Mouse (Mus musculus) thymus, adult 2 months (tissue): ENCODE data around the gene Vangl2. TPM values are rescaled to one million over a fixed set of nuclear protein-coding genes. Genes with fewer than 3 reads are reported as not detected.

Experiments used
- DNase-seq: peaks from one replicate; pipeline ENCODE4 v3.0.0; 2021
- H3K27ac ChIP-seq: fragments of 200-500 bp; 2 replicates; pipeline ENCODE4 v1.5.1; 2012; ENCODE audit warnings: low read length, control low read depth; ENCODE audit not compliant: control insufficient read depth, insufficient read depth
- H3K27me3 ChIP-seq: fragments of 200-500 bp; 2 replicates; pipeline ENCODE4 v1.6.1; 2012; ENCODE audit warnings: mild to moderate bottlenecking, low read length, moderate library complexity, mixed read lengths; ENCODE audit not compliant: control insufficient read depth, insufficient read depth
- H3K36me3 ChIP-seq: fragments of 200-500 bp; 2 replicates; pipeline ENCODE4 v1.6.1; 2012; ENCODE audit warnings: mild to moderate bottlenecking, low read length, moderate library complexity; ENCODE audit not compliant: control insufficient read depth, insufficient read depth
- H3K4me1 ChIP-seq: fragments of 200-500 bp; replicated peaks from 2 replicates; pipeline ENCODE4 v1.6.1; 2012; ENCODE audit warnings: low read length; ENCODE audit not compliant: control insufficient read depth, insufficient read depth
- H3K4me3 ChIP-seq: fragments of 200-500 bp; 2 replicates; pipeline ENCODE4 v1.5.1; 2012; ENCODE audit warnings: mild to moderate bottlenecking, low read length, control low read depth, moderate library complexity; ENCODE audit not compliant: control insufficient read depth, insufficient read depth
- CTCF ChIP-seq: fragments of 200-500 bp; IDR thresholded peaks from 2 replicates; pipeline ENCODE4 v1.5.1; 2012; ENCODE audit warnings: mild to moderate bottlenecking, control low read depth, low read length, moderate library complexity, borderline replicate concordance; ENCODE audit not compliant: control insufficient read depth, poor library complexity, insufficient read depth; ENCODE audit errors: extremely low read depth
- POLR2A ChIP-seq: fragments of 200-500 bp; IDR thresholded peaks from 2 replicates; pipeline ENCODE4 v1.6.1; 2012; ENCODE audit warnings: mild to moderate bottlenecking, low read length, control low read depth, moderate library complexity; ENCODE audit not compliant: control insufficient read depth, poor library complexity, insufficient read depth; ENCODE audit errors: extremely low read depth
- WGBS: fragments of 180-500 bp; shearing (Covaris S2); methylation state at CpG from one replicate; pipeline ENCODE4 v1.1.7; 2018; 5-methylcytosine and 5-hydroxymethylcytosine counted together
- polyA plus RNA-seq: library from polyadenylated mRNA; depleted of rRNA; stranded (reverse); fragments of >200 nt; gene quantifications from 2 replicates; pipeline ENCODE4 v1.2.3, GENCODE M21; 2012

Gene Vangl2
- polyA plus RNA-seq, 1 experiment, result 20.5 TPM

DNA sequence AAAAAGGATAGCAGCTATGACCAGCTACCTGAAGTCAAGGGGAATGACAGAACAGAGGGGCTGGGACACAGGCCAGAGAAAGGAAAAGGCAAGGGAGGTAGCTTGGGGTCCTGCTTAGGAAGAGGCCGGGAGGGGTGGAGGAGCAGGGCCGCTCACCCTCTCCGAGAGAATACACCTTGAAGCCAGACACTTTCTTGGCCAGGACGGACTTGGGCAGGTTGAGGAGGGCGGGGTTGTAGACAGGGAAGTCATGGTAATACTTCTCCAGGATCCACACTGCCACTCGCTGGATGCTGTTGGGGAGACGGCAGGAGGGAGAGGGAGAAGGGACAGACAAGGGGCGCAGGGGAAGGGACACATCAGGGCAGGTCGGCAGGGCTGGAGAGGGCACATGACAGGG, 19.9 kb downstream of the Vangl2 start:
- Histone ChIP-seq H3K27me3 (no peaks in the 10 kb centered on the region), H3K27ac (no peak overlapping the region), H3K4me1 (0 out of 2 replicates have a peak, but pooled peaks cover 4% of the 10 kb centered on the region), H3K4me3 (no peak overlapping the region), H3K36me3 (peaks cover 30% of the 10 kb centered on the region)
- 0 out of 2 replicates have a peak, but pooled peaks have one; percentile 21 for TF ChIP-seq CTCF
- TF ChIP-seq POLR2A, result no peak
- DNase-seq, result no peak
- 94% methylated on average over 9 of the region's 9 CpGs for WGBS

DNA sequence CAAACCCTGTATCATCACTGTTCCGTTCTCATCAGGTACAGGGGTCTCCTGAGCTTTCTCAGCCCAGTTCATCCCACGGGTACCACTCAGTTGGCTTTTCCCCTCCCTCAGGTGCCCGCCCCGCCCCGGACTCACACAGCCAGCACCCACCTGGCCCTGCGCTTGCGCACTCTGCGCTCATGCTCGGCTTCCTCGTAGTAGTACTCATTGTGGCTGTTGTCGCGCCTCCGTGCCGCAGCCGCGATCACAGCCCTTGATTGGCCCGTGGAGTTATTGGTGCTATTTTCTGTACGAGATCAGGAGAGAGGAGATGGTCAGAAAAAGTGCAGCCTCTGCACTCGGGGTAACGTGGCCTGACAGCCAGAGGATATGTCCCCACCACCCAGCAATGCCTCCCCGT, 20.5 kb downstream of the Vangl2 start:
- H3K4me1 ChIP-seq, result 0 out of 2 replicates have a peak, but pooled peaks cover 4% of the 10 kb centered on the region
- no peak for DNase-seq
- H3K27me3 ChIP-seq, result no peaks in the 10 kb centered on the region
- peaks cover 30% of the 10 kb centered on the region for H3K36me3 ChIP-seq
- H3K27ac ChIP-seq, result no peak overlapping the region
- WGBS, result 98% methylated on average over 21 of the region's 21 CpGs
- no peak for TF ChIP-seq POLR2A
- TF ChIP-seq CTCF, result no peak
- no peak overlapping the region for H3K4me3 ChIP-seq

DNA sequence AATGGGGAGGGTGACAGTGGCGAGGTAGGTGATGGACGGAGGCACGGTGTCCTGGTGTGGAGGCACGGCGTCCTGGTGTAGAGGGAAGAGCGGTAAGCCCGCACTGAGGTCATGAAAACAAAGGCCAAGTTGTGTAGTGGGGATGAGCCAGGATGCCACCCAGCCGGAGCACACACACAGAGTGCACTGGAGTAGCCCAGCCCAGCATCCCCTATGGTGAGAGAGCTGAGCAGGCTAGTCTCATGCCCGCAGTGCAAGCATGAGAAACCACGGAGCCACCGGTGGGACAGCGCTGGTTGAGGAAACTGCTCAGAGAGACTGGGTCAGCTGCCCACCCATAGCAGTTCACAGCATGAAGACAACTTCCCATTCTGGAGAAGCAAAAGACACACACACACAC, 26.6 kb downstream of the Vangl2 start:
- WGBS, result 75% methylated on average over 12 of the region's 12 CpGs
- Histone ChIP-seq H3K27me3 (no peaks in the 10 kb centered on the region), H3K27ac (no peak overlapping the region), H3K36me3 (peaks cover 12% of the 10 kb centered on the region), H3K4me1 (peaks cover 7% of the 10 kb centered on the region), H3K4me3 (no peak overlapping the region)
- DNase-seq, result no peak
- TF ChIP-seq CTCF (no peak), POLR2A (no peak)

DNA sequence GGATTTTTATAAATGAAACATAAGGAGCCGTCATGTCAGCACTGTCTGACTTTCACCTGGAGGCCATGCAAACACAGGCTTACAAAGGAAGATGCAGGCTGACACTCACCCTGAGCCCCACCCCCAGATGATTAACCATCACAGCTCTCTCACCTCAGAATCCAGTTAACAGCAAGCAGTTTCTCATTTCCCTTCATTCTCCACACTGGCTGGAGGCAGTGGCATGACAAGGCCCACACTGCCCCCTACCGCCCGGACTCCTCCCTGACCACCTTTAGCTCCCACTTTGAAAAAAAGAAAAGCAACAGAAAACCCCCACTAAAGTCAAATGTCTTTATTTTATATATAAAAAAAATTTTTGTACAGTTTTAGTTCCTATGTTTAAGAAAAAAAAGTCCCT, 27.6 kb downstream of the Vangl2 start:
- Histone ChIP-seq H3K27ac (no peak overlapping the region), H3K4me1 (peaks cover 7% of the 10 kb centered on the region), H3K27me3 (no peaks in the 10 kb centered on the region), H3K4me3 (no peak overlapping the region), H3K36me3 (peaks cover 4% of the 10 kb centered on the region)
- peak; percentile 90 for DNase-seq
- 45% methylated on average over 3 of the region's 3 CpGs for WGBS
- TF ChIP-seq CTCF (0 out of 2 replicates have a peak, but pooled peaks have one; percentile 61), POLR2A (no peak)

DNA sequence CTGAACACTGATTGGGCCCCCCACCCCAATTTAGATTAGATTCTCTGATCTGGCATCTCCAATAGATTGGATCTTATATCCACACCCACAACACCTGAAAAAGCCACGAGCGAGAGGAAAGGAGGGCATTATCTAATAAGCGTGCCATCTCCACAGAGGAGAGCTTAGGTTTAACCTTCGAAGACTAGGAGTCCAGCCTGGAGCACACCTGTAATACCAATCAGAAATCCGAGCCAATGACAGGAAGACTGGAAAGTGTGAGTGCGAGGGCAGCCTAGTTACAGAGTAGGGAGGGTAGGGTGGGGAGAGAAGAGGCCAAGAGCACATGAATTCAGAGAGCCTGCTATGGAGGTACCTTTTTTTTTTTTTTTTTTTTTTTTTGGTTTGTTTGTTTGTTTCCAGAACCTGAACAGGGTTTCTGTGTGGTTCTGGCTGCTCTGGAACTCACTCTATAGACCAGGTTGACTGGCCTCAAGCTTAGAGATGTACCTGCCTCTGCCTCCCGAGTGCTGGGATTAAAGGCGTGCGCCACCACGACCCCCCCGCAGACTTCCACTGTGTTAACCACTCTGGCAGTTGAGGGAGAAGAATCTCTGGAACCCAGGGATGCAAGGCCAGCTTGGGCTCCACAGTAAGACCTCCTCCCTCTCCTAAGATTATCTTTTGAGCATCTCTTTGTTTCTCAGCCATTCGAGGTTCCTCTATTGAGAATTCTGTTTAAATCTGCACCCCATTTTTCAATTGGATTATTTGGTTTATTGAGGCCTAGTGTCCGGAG, 29.2 kb downstream of the Vangl2 start:
- WGBS, result 94% methylated on average over 13 of the region's 13 CpGs
- H3K4me1 ChIP-seq, result peaks cover 9% of the 10 kb centered on the region
- DNase-seq, result no peak
- TF ChIP-seq POLR2A, result no peak
- no peak for TF ChIP-seq CTCF
- no peak overlapping the region for H3K4me3 ChIP-seq
- no peaks in the 10 kb centered on the region for H3K36me3 ChIP-seq
- no peaks in the 10 kb centered on the region for H3K27me3 ChIP-seq
- H3K27ac ChIP-seq, result no peak overlapping the region

DNA sequence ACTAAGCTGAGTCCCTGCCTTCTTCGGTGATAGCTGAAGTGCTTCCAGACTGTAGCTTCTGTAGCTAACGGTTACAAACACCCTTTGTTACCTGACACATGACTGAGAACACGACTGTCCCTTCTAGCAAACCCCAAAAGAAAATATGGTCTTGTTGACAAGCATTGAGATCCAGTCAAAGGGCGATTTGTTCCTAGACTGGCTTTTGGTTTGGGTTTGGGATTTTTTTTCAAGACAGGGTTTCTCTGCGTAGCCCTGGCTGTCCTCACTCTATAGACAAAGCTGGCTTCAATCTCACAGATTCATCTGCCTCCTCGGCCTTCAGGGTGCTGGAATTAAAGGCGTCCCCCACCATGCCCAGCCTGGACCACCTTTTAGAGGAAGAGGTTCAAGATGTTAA, 31.5 kb downstream of the Vangl2 start:
- peaks cover 9% of the 10 kb centered on the region for H3K4me1 ChIP-seq
- no peaks in the 10 kb centered on the region for H3K27me3 ChIP-seq
- no peak for TF ChIP-seq CTCF
- TF ChIP-seq POLR2A, result no peak
- no peak overlapping the region for H3K27ac ChIP-seq
- WGBS, result 94% methylated on average over 7 of the region's 7 CpGs
- no peak overlapping the region for H3K4me3 ChIP-seq
- DNase-seq, result no peak
- H3K36me3 ChIP-seq, result no peaks in the 10 kb centered on the region
